Mouse (Mus musculus) left cerebral cortex, adult 2 months (tissue): ENCODE measurements around the gene Myl6. TPM values are rescaled to one million over a fixed set of nuclear protein-coding genes. Genes with fewer than 3 reads are reported as not detected.

Experiments used
- DNase-seq, 2 experiments: peaks; one replicate each; pipeline ENCODE4 v3.0.0; 2021 to 2022; ENCODE audit warnings: low spot score in 2 of 2, mixed read lengths in 1 of 2; ENCODE audit errors: extremely low spot score in 1 of 2
- H3K27ac ChIP-seq: fragments of 200-600 bp; 2 replicates; pipeline ENCODE4 v1.8.1; 2022
- H3K4me3 ChIP-seq: fragments of 200-600 bp; 2 replicates; pipeline ENCODE4 v1.8.1; 2022
- CTCF ChIP-seq: fragments of 200-600 bp; IDR thresholded peaks from 2 replicates; pipeline ENCODE4 v1.8.1; 2022; ENCODE audit warnings: antibody characterized with exemption, mild to moderate bottlenecking, moderate library complexity
- intact Hi-C: fragments of 180-260 bp; cut with DNase I; formaldehyde crosslinking; loops from one replicate; pipeline ENCODE4 v1.15.1; 2025
- total RNA-seq, 2 experiments: library from RNA; stranded (reverse); gene quantifications; 2 replicates each; pipeline ENCODE4 v1.2.3; 2021

Myl6 gene
- total RNA-seq, 2 experiments from 2014 or later = 555 to 562 TPM

- no peak overlapping the region for H3K4me3 ChIP-seq
- peak overlapping the region; percentile 63 for H3K27ac ChIP-seq
- no peak for DNase-seq
- intact Hi-C loops = no loop called here
- TF ChIP-seq CTCF = no peak
These were observed 5.9 kb downstream of the Myl6 start for GRCm38 (mm10) chr10:128487861-128488712.

GRCm38 (mm10) chr10:128486370-128486769, 7.6 kb downstream of the Myl6 start:
- intact Hi-C loops = no loop called here
- no peak overlapping the region for H3K27ac ChIP-seq
- no peak for DNase-seq
- no peak overlapping the region for H3K4me3 ChIP-seq
- no peak for TF ChIP-seq CTCF

GRCm38 (mm10) chr10:128474366-128474765, 19.6 kb downstream of the Myl6 start:
- TF ChIP-seq CTCF = no peak
- Histone ChIP-seq H3K27ac (no peak overlapping the region), H3K4me3 (no peak overlapping the region)
- intact Hi-C loops = no loop called here
- DNase-seq = no peak

- Histone ChIP-seq H3K4me3 (peak overlapping the region; percentile 78), H3K27ac (peak overlapping the region; percentile 93; the same call in 1 of the 2 replicates)
- no peak for TF ChIP-seq CTCF
- intact Hi-C loops = loop anchor here (1.0 to 2.0 kb wide), 2 partner anchors 33 to 66 kb away; no protein-coding TSS in a partner anchor
- no peak for DNase-seq
These were observed 33.7 kb downstream of the Myl6 start for GRCm38 (mm10) chr10:128460270-128460630.

- TF ChIP-seq CTCF = no peak
- peak; percentile 37 to 53 for DNase-seq
- intact Hi-C loops = loop anchor here (1.0 to 5.0 kb wide), 6 partner anchors 33 to 122 kb away; partner anchors contain the start of genes Ankrd52 and Cs
- H3K4me3 ChIP-seq = peak overlapping the region; percentile 78
- H3K27ac ChIP-seq = peak overlapping the region; percentile 94
These were observed 34.3 kb downstream of the Myl6 start for GRCm38 (mm10) chr10:128459409-128460269.

- peak; percentile 27 for TF ChIP-seq CTCF
- DNase-seq = peak; percentile 87 to 89
These were observed 35.1 kb downstream of the Myl6 start, which contains the start of gene Smarcc2 for GRCm38 (mm10) chr10:128458719-128459408. Smarcc2 (plus strand) TSS chr10:128459248.

GRCm38 (mm10) chr10:128458348-128458718, 35.6 kb downstream of the Myl6 start:
- TF ChIP-seq CTCF = no peak
- Histone ChIP-seq H3K27ac (peak overlapping the region; percentile 96), H3K4me3 (peak overlapping the region; percentile 78)
- peak; percentile 91 to 97 for DNase-seq
- intact Hi-C loops = loop anchor here (2.0 to 5.0 kb wide), 3 partner anchors 78 to 121 kb away; partner anchors contain the start of genes Ankrd52 and Cs

More at GRCm38 (mm10) chr10:128458719-128459408, 35.1 kb downstream of the Myl6 start, which contains the start of gene Smarcc2:
- Histone ChIP-seq H3K27ac (peak within 1 kb of the TSS; percentile 96), H3K4me3 (peak within 1 kb of the TSS; percentile 78)
- intact Hi-C loops = loop anchor here (1.0 to 5.0 kb wide), 4 partner anchors 50 to 122 kb away; partner anchors contain the start of genes Ankrd52 and Cs

GRCm38 (mm10) chr10:128457676-128458075, 36.3 kb downstream of the Myl6 start:
- H3K4me3 ChIP-seq = no peak overlapping the region
- TF ChIP-seq CTCF = no peak
- intact Hi-C loops = loop anchor here (2.0 to 5.0 kb wide), 3 partner anchors 79 to 120 kb away; partner anchors contain the start of genes Ankrd52 and Cs
- DNase-seq = no peak
- H3K27ac ChIP-seq = no peak overlapping the region

- Histone ChIP-seq H3K27ac (0 out of 2 replicates have a peak overlapping the region, but pooled peaks have one; percentile 15), H3K4me3 (no peak overlapping the region)
- TF ChIP-seq CTCF = peak; percentile 56
- intact Hi-C loops = loop anchor here (5.0 kb wide), 1 partner anchor 118 kb away; the partner anchor contains the start of gene Cs
- peak; percentile 58 to 63 for DNase-seq
These were observed 38.7 kb downstream of the Myl6 start for GRCm38 (mm10) chr10:128455280-128455679.

GRCm38 (mm10) chr10:128454471-128454870, 39.5 kb downstream of the Myl6 start:
- no peak for TF ChIP-seq CTCF
- intact Hi-C loops = no loop called here
- Histone ChIP-seq H3K4me3 (no peak overlapping the region), H3K27ac (no peak overlapping the region)
- no peak for DNase-seq

- intact Hi-C loops = no loop called here
- Histone ChIP-seq H3K27ac (no peak overlapping the region), H3K4me3 (no peak overlapping the region)
- TF ChIP-seq CTCF = no peak
- DNase-seq = no peak
These were observed 42.9 kb downstream of the Myl6 start for GRCm38 (mm10) chr10:128451014-128451413.
